Mouse (Mus musculus) layer of hippocampus, adult 9-11 months (tissue): Measurements from ENCODE around the gene Ppp6r3.
"Not testable (repeated sequence)": the region's sequence is repeated elsewhere in the genome, so short reads cannot be mapped to it uniquely, and the experiment has no call there.

ENCODE experiments used
- DNase-seq: peaks from one replicate; pipeline ENCODE4 v3.0.0; 2022

The Ppp6r3 gene

DNA sequence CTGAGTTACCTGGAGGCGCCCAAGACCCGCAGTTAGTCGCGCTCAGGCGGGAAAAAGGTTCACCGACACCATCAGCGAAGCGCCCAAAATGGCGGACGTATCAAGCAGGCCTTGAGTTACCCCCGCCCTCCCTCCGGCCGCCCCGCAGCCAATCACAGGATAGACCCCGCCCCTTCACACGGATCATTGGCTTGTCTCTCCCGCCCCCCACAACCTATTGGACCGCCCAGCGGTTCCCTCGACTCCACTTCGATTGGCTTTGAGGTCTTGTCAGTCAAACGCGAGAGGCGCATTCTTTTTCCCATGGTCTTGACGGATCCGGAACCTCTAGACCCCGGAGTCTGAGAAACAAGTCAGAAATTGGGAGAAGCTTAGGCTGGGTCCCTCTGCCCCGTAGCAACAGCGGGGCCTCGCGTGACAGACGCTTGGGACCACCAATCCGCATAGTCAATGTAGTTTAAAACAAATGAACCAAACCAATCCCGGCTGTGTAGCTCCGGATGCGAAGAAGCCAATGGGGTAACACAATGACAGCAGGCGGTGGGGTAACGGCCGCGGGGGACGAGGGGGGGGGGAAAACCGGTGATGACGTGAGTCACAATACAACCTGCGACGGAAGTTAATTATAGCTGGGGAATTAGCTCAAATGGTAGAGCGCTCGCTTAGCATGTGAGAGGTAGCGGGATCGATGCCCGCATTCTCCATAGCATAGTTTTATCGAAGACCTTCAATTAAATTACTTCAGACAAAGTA lies at the start of gene Ppp6r3:
TSS of gene Ppp6r3 (minus strand) at position 118 of the 753 bp plus-strand sequence.
- DNase-seq, result peak; percentile 99

DNA sequence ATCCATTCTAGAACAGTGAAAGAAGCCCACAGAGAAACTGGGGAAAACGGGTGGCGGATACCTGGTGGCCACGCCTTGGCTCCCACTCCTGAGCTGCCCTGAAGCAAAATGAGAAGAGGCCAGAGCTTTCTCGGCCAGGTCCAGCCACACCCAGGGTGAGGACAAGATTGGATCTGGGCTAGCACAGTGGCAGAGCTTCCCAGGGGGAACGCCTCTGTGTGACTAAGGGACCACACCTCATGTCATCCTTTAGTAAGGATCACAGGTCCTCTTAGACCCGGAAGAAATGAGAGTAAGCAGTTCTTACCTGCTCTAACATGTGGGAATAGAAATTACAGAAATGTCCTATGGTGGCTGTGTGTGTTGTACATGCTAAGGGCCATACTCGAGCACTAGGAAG lies 49.6 kb upstream of the Ppp6r3 start:
- no peak for DNase-seq

DNA sequence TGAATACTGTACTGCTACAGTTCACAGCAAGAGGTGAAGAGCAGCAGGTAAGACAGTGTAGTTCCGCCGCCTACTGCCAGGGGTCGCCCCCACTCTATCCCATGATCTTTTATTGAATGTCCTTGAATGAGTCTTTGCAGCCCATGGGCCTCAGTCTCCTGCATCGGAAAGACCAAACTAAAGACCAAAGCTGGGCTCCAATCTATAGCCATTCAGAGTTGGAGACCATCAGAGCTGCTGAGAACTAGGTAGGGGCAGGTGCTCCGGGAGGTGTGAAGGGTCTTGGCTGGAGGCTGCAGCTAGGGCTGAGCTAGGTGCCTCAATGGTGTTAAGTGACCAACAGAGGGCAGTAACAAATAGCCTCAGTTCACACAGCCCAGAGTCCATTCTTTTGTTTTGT lies 48.3 kb upstream of the Ppp6r3 start:
- DNase-seq, result no peak

DNA sequence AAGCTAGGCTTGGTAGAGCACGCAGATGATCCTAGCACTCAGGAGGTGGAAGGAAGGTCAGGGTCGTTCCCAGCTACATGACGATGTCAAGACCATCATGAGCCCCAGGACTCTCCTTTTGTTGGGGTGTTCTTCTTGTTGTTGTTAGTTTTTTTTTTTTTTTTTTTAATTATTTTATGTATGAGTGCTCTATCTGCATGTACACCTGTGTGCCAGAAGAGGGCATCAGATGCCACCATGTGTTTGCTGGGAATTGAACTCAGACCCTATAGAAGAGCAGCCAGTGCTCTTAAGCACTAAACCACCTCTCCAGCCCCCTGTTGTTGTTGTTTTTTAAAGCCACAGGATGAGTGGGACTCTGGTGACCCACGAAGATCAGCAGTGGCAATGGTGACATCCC lies 47.7 kb upstream of the Ppp6r3 start:
- DNase-seq, result no peak

DNA sequence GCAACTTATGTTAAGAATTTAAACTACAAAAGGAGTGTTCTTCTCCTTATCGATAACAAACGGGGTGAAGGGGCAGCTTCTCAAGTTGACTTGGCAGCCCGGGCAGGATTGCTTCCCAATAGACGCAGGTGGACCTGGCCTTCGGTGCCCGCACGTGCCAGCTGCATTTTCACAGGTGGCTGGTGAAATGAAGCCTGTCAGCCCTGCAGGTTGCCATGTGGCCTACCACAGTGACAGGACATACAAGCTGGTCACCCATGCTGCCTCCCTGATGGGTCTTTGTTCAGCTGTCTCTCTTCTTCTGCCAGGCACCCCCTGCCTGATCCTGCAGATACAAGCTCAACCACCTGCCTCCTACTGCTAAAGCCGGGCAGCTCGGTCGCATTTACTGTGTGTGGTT lies 45.3 kb upstream of the Ppp6r3 start:
- DNase-seq, result no peak

DNA sequence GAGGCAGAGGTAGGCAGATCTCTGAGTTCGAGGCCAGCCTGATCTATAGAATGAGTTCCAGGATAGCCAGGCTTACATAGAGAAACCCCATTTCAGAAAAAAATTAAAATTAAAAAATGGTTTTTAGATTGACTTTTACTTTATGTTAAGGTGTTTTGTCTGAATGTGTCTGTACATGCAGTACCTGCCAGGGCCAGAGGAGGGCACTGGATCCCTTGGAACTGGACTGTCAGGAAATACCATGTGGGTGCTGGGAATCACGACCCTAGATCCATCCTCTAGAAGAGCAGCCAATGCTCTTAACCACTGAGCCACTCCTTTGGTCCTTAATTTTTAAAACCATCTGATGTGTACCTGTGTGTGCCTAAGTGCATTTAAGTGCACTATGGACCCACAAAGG lies 43.8 kb upstream of the Ppp6r3 start:
- no peak for DNase-seq

DNA sequence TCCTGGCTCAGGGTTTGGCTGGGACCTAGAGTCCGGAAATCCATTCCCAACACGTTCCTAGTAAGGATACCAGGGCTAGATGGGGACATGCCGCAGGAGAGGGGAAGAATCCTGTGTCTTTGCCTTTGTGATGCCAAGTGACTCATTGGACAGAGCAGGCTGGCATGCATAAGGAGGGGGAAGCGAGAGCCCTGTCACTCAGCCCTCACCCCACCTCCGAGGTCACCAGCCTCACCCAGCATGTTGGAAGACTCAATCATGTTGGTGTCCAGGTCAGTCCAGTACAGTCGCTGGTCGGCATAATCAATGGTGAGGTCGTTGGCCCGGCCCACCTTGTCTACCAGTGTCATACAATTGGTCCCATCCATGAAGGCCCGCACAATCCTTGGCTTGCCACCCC lies 38.4 kb upstream of the Ppp6r3 start:
- DNase-seq, result no peak

DNA sequence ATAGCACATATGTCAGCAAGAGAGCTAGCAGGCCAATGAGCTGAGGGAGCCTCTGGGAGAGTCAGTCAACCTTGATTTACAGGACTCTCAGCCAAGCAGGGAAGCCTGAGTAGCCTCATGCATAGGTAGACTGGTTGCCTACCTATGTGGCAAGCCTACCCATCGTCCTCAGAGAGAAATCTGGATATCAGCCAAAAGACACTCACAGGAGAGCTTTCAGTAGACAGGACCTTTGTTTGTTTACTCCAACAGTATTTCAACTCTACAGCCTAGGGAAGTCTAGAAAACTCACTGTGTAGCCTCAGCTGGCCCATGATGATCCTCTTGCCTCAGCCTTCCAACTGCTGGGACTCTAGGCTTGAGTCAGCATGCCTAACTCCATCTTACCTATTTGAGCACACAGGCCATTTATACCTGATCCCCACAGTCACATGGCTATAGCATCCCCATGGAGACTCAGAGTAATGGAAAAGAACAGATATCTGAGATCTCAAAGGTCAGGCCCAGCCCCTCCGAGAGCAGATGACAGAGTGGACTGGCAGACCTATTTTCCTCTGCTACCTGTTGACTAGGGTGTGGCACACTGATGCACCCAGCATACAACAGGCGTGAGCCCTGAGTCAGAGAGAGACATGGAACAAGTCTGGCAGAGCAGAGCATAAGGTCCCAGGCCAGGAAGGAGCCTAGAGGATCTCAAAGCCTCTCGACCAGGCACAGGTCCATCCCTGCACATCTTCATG lies 37.2 kb upstream of the Ppp6r3 start:
- no peak for DNase-seq

DNA sequence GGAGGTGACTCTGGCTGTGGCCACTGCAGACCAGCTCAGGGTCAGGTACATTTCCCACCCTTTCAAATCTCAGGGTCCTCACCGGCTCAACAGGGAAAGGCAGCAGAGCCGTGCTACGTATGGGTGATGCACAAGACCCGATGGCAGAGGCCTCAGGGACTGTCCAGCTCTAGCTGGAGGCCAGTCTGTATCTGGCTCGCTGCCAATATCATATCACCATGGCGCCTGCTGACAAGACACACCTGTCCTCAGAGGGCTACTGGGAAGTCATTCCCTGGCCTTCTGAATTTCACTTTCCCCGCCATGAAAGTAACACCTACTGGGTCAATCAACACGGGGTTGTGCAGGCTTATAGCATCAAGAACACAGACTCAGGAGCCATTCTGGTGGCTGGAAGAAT lies 36.2 kb upstream of the Ppp6r3 start:
- no peak for DNase-seq

DNA sequence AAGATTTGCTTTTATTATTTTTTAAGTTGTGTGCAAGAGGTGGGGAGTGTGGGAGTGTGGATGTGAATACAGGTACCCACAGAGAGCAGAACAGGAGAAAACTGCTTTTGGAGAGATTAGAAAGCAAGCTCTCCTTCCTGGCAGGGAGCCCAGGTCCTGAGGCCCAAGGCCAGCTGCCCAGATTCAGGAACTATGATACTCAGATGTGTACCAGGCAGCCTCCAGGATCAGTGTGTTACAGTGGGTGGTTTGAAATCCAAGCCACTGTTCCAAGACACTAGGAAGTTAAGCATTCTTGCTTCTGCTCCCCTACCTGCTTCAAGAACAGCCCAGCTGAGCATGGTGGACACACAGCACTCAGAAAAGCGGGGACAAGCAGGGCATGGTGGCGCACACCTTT lies 35.3 kb upstream of the Ppp6r3 start:
- no peak for DNase-seq

DNA sequence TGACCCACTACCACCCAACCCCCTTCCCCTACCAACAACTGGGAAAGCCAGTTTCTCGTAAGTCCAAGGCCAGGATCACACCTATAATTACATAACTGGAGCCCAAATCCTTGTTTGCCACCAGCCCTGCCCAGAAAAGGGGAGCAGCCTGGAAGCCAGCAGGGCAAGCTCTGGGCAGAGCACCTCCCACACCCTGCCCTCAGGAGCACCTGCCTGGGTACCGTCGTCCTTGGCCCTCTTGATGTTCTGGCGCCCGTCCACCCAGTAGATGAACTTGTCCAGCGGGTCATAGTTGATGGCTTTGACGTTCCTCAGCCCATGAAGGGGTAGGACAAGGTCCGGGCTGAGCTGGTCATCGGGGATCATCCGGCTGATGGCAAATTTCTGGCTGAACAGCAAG lies 34.3 kb upstream of the Ppp6r3 start:
- no peak for DNase-seq

DNA sequence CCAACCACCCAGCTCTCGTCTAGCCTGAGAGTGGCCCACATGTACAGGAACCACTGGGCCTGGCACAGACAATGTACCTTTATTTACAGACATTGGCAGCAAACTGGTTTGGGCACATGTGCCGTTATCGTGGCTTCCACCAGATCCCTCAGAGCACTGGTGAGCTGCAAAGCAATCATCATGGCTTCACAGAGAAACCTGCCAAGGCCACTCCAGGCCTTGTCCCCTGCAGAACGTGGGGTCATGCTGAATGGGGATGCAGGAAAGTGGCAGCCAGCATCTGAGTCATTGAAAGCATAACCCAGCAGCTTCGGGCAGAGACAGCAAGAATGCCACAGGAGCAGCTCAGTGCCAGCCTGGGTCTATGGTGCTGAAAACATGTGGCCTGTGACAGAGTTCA lies 18.8 kb upstream of the Ppp6r3 start:
- no peak for DNase-seq

DNA sequence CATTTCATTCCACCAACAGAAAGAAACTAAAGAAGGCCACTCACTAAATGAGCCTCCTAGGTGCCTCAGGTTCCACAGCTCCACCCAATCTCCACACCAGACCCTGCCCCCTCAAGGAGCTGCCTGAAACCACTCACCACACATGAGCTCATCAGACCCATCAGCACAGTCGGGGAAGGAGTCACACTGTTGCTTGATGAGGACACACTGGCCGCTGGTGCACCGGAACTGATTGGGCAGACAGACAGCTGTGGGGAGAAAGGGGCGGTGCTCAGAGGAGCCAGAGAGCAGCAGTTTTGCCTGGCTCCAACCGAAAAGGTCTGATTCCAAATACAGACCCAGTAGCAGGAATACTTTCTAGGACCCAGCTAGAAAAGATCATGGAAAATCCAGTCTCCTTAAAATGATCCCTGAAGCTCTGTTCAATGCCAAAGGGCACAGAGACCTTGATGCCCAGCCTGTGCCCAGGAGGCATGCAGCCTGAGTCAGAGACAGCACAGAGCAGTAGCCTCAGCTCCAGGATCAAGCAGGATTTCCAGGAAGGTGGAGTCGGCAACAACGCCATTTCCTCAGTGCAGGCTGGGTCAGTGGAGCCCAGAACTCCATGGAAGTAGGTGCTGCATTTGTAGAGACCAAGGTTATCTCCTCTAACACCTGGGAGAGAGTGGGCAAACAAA lies 18.0 kb upstream of the Ppp6r3 start:
- no peak for DNase-seq

DNA sequence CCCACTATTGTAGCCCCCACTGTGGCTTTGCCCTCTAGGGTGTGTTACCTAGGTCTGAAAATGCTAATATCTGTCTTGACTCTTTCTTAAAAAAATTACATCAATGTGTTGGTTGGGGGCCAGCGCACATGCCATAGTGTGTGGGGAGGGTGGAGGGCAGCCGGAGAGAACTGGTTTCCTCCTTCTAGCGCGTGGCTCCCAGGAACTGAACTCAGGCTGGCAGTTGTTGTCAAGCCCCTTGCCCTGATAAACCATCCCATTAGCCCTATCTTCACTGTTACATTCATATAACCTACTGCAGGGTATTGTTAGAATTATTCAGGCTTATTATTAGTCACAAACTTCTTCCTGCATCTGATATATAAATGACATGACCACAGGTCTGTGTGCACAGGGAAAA lies 14.4 kb upstream of the Ppp6r3 start:
- DNase-seq, result no peak

DNA sequence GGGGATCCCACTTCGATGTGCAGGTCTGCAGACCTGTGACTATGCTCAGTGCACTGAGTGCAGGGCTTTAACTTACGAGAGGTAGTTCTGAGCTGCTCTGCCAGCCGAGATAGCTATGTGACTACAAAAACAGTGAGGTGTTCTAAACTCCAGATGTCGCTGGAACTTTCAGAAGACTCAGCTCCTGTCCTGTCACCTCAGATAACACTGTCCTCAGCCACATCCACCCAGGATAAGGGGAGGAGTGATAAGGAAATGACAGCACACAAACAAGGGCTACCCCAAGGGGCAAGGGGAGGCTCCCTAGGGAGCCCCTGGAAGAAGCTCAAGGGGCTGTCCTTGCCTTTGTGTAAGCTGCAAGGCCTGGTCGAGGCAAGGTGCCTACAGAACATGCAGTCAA lies 14.0 kb upstream of the Ppp6r3 start:
- DNase-seq, result no peak

DNA sequence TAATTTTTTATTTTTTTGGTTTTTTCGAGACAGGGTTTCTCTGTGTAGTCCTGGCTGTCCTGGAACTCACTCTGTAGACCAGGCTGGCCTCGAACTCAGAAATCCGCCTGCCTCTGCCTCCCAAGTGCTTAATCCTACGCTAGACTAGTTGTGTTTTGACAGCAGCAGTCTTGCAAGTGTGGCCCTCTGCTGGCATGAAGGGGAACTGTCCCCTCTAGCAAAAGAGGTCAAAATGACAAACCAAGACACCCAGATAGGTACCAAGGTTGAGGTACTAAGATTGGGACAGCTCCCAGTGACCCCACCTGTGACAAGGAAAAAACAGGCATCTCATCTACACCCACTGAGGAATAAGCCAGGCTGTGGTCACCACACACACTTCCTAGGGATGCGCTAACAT lies 12.2 kb upstream of the Ppp6r3 start:
- not testable (repeated sequence) for DNase-seq

DNA sequence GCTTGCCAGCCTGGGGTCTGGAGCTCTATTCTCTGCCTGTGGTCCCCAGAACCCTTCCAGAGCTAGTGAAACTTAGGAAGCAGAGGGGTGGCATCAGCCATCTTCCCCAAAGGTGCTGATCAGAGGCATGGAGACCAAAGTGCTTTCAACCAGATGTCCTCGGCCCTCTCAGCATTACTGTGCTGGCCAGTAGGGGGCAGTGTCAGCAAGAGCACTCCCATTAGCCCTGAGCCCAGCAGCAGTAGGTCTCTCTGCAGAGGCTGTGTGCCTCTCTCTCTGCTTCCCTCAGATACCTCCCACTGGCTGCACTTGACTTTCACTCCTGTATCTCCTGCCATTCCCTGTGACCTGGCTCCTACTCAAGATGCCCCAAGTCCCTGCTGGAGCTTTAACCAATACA lies 11.0 kb upstream of the Ppp6r3 start:
- DNase-seq, result peak; percentile 26

DNA sequence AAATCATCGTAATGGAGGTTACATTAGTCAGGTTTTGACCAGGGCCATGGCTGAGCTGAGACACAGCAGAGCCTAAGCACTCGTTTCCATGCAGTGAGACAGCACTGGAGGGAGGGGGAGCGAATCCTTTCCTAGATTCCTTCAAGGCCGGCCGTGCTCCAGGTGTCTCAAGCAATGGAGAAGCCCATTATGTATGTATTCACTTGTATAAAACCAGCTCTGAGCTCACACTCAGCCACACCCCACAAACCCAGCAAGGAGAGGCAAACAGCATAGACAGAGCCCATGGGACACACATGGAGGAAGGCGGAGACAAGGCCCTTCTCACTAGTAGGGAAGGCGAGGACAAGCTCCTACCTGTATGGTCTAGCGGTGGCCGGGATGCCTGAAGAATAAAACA lies 10.5 kb upstream of the Ppp6r3 start:
- DNase-seq, result no peak

DNA sequence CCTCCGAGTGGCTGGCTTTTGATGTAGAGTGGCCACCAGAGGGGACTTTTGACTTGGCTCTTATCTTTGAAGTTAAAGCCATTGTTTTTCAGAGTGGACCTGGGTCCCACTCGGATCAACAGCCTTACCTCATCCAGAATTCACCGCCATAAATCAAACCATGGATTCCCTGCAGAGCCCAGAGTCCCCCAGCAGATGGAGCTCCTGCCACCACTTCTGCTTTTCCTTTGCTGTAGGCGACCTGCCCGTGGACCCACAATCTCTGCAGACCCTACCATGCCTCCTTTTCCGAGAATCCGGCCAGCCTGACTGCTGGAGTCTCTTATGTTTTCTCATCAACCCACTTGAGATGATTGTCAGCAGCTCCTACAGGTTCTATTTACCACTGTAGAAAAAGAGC lies 5.8 kb upstream of the Ppp6r3 start:
- peak; percentile 53 for DNase-seq

DNA sequence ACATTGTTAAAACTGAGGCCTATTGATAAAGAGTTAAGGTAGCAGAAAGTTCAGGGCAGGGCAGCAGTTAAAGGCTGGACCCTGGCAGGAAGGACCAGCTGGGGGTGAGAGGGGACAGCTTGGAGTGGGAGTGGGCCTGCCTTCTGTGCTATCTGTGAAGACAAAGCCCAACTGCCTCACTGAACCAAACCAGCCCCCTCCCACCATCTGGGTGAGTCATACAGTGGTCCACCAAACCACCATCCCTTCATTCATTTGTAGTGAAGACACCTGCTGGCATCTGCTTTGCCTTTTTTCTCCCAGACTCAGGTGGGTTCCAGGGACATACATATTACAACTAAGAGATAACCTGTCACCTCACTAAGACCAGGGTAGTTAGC lies 2.4 kb upstream of the Ppp6r3 start:
- no peak for DNase-seq

DNA sequence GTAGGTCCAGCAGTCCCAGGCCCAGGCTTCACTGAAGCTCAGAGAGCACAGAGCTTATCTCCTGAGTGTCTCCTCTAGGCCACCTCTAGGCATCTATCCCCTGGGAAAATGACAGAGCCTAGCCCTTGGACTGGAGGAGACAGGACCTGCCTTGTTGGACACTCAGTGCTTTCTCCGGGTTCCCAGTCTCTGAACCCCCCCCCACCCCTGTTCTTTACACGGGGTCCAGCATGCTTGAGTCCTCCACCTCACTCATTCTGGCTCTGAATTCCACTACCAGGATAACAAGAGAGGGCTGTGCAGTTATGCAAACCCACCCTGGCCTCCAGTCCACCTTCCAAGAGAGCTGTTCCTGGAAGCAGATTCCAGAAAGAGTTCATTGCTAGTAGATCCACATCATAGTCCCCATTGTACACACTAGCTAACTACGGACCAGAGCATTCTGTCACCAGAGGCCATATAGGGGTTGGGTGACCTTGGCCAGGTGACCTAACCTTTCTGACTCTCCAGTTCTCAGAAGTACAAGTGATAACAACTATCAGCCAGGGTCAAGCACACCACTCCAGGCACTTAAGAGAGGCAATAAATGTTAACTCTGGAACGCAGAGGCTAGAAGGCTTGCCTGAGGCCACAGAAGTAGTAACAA lies 1.8 kb upstream of the Ppp6r3 start:
- peak; percentile 19 for DNase-seq

DNA sequence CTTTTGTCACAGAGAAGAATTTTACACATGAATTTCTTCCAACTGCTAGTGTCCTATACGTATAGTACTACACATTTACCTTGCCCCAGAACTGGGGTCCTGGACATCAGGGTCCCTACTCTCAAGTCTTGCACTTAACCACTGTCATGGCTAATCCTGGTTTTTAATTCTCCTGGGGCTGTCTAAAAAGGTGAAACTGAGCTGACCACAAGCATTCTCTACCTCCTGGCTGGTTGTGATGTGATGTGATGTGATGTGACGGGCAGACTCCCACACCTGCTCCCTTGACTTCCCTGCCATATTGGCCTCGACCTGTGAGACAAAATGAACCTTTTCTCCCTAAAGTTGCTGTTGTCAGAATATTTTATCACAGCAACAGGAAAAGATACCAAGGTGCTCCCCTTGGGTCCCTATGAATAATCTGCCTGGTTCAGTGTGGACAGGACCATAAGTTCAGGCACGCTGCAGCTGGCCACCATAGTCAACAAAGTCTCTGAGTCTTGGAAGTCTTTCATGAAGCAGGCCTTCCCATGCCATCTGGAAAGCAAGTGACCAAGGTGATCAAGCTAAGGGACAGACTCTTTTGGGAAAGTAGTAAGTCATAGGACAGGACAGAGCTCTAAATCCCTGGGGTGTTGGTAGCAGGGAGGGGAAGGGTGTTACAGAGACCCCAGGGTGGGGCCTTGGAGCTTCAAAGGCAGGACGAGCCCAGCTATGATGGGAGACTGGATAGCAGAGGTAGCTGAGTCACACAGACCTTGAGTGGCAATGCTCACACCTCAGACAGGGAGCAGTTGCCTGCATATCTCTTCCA lies 1.1 kb upstream of the Ppp6r3 start:
- peak; percentile 16 for DNase-seq

DNA sequence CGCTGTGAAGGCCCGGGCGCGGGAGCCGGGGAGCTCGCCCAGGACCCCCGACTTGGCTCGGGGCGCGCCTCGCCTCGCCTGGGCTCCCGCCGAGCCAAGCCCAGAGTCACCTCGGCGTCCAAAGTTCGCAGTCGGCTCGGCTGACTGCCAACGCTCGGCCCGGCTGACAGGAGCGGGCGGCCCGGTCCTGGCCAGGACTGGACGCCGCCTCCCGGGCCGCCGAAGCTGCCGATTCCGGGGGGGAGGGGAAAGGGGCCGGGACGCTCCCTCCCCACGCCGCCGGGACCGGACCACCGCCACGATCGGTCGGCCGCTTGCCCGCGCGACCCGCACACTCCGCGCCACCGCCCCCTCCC lies 295 bp downstream of the Ppp6r3 start:
- no peak for DNase-seq
